Mouse (Mus musculus): ENCODE data around the gene Alox8. TPM values are rescaled to one million over a fixed set of nuclear protein-coding genes. Genes with fewer than 3 reads are reported as not detected.
A peak's percentile ranks its signal among the peaks of the same experiment; 100 is the strongest.

Gene Alox8
- total RNA-seq (2021) = not detected
- long read RNA-seq, experiment 1, partial matches to known transcripts = 0 of 1 reads
- long read RNA-seq, experiment 1, other reads (novel, unspliced or antisense) = 1 of 1 reads
- long read RNA-seq, experiment 2 = 0 reads

GRCm38 (mm10) chr11:69197743-69198142 is at the start of gene Alox8:
TSS of gene Alox8 (minus strand) at chr11:69197843.
- no peak for DNase-seq

- no peak for DNase-seq
These were observed 48.0 kb upstream of the Alox8 start for GRCm38 (mm10) chr11:69245643-69246042.

- DNase-seq = peak; percentile 33 to 62
These were observed 47.3 kb upstream of the Alox8 start for GRCm38 (mm10) chr11:69244911-69245310.

GRCm38 (mm10) chr11:69236926-69237260 is 39.2 kb upstream of the Alox8 start, which contains the start of gene Gucy2e:
TSS of gene Gucy2e (minus strand) at chr11:69237036.
- DNase-seq = no peak

GRCm38 (mm10) chr11:69236061-69236925 is 38.6 kb upstream of the Alox8 start:
- no peak for DNase-seq

- DNase-seq = peak; percentile 84 to 86
These were observed 37.8 kb upstream of the Alox8 start for GRCm38 (mm10) chr11:69235285-69236060.

- no peak for DNase-seq
These were observed 35.5 kb upstream of the Alox8 start for GRCm38 (mm10) chr11:69233141-69233540.

- no peak for DNase-seq
These were observed 32.8 kb upstream of the Alox8 start for GRCm38 (mm10) chr11:69230420-69230819.

- no peak for DNase-seq
These were observed 28.1 kb upstream of the Alox8 start for GRCm38 (mm10) chr11:69225715-69226114.

- DNase-seq = no peak
These were observed 25.5 kb upstream of the Alox8 start for GRCm38 (mm10) chr11:69223101-69223500.

- DNase-seq = no peak
These were observed 23.4 kb upstream of the Alox8 start for GRCm38 (mm10) chr11:69221070-69221469.

GRCm38 (mm10) chr11:69218661-69219060 is 21.0 kb upstream of the Alox8 start:
- no peak for DNase-seq

- no peak for DNase-seq
These were observed 19.8 kb upstream of the Alox8 start for GRCm38 (mm10) chr11:69217411-69217810.

GRCm38 (mm10) chr11:69211431-69211830 is 13.8 kb upstream of the Alox8 start:
- DNase-seq = no peak

GRCm38 (mm10) chr11:69202469-69203230 is 5.0 kb upstream of the Alox8 start:
- DNase-seq = no peak

- DNase-seq = no peak
These were observed 2.6 kb upstream of the Alox8 start for GRCm38 (mm10) chr11:69200231-69200630.

- DNase-seq = no peak
These were observed 1.6 kb upstream of the Alox8 start for GRCm38 (mm10) chr11:69199251-69199650.

- no peak for DNase-seq
These were observed 449 bp downstream of the Alox8 start for GRCm38 (mm10) chr11:69197194-69197593.

GRCm38 (mm10) chr11:69196766-69197165 is 877 bp downstream of the Alox8 start:
- peak in 1 of 2 experiments; percentile 4 for DNase-seq

- peak in 1 of 2 experiments; percentile 55 for DNase-seq
These were observed 4.8 kb downstream of the Alox8 start for GRCm38 (mm10) chr11:69192840-69193239.

GRCm38 (mm10) chr11:69185936-69186335 is 11.7 kb downstream of the Alox8 start:
- no peak for DNase-seq

GRCm38 (mm10) chr11:69185031-69185430 is 12.6 kb downstream of the Alox8 start:
- DNase-seq = no peak

All from adrenal gland, postnatal 36 days (tissue).